Mouse (Mus musculus): ENCODE data around the gene Cmtr1. TPM values are rescaled to one million over a fixed set of nuclear protein-coding genes. Genes with fewer than 3 reads are reported as not detected.

Cmtr1 gene
- polyA plus RNA-seq, 1 experiment from 2014 or later, result 135 TPM

DNA sequence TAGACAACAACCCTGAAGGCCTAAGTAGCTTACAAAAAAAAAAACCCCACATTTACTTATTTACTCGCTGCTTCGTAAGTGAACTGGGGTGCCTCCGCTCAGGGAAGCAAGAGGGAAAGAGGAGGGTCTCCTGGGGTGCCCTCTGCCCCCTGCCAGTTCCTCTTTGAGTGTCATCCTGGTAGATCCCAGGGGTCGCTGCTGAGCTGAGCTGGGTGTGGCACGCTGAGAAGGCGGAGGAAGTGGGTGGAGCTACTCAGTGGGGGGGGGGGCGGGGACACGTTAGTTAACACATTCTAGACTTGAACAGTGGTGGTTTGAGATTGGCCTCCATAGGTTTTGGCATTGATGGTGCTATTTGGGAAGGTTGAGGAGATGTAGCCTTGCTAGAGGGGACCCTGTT is 67.7 kb downstream of the Cmtr1 start:
- Histone ChIP-seq H3K4me2 (replicated peaks) (no peak overlapping the region), H3K9ac (no peak overlapping the region), H3K27me3 (no peaks in the 10 kb centered on the region), H3K9me3 (no peaks in the 10 kb centered on the region), H3K4me1 (peaks cover 16% of the 10 kb centered on the region; the same call in 1 of the 2 replicates), H3K36me3 (no peaks in the 10 kb centered on the region), H3K4me3 (no peak overlapping the region), H3K27ac (no peak overlapping the region)
- ATAC-seq (ENCODE audit: low FRiP score, low read depth), result no peak
- 62% methylated on average over 8 of the region's 8 CpGs for WGBS

DNA sequence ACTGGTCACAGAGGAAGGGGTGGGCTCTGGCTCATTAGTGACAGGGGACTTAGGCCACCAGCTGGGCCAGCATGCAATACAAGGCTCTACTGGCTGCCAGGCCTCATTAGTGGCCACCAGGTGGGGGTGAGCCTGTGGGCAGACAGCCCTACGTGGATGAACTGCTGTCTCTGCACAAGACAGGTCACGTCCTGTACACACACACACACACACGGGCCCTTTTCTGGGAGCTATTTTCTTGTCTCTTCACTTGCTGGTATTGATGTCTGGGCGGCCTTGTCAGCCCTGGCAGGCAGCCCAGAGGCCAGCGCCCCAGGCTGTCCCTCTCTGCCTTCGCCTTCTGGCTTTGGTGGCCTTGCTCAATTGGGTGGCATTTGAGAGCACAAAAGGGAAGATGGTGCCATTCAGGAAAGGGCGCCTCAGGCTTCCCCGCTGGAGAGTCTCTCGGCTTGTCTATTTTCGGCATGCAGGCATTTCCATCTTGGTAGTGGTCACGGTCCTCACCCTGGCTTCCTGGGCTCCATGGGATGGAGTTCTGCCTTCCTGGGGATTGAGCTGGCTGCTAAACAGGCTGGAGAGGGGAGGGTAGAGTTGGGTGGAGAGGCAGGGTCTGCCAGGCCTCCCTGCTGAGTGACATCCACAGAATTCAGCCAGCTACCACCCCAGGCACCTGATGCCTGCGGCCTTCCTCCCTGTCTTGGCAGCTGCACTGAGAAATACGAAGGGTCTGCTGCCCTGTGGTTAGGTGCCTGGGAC is 70.3 kb downstream of the Cmtr1 start:
- H3K4me3 ChIP-seq, result no peak overlapping the region
- no peaks in the 10 kb centered on the region for H3K9me3 ChIP-seq
- 62% methylated on average over 13 of the region's 13 CpGs for WGBS
- no peaks in the 10 kb centered on the region for H3K36me3 ChIP-seq
- H3K4me1 ChIP-seq, result peaks cover 16% of the 10 kb centered on the region; the same call in 1 of the 2 replicates
- no peak for ATAC-seq (ENCODE audit: low FRiP score, low read depth)
- H3K4me2 ChIP-seq (replicated peaks), result no peak overlapping the region
- H3K27ac ChIP-seq, result no peak overlapping the region
- H3K27me3 ChIP-seq, result no peaks in the 10 kb centered on the region
- no peak overlapping the region for H3K9ac ChIP-seq

DNA sequence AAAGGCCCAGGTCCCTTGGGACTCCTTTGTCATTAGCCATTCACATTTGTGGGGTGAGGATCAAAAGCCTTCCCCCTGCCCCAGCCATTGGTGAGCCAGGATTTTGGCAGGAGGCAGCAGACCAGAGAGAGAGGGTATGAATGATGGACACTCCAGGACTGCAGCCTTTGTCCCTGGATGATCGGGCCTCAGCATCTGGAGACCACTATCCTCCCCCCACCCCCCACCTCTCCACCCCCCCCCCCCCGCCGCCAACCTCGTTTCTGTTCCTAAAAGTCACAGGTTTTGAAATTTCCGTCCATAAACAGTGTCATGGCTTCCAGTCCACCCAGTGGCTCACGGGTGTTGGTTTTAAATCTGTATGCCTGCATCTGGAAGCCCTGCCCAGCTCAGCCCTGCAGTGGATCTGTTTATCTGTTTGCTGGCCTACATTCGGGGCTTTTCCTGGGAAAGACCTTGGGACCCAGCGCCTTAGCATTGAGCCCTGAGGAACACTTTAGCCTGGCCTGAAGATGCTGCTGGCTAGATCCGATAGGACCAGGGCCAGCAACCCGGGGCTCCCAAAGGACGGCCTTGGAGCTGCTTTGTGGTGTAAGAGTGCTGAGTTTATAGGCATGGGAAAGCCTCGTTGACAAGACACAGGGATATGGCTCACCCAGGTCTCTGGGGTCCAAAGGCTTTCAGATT is 71.0 kb downstream of the Cmtr1 start:
- Histone ChIP-seq H3K27me3 (no peaks in the 10 kb centered on the region), H3K4me3 (no peak overlapping the region), H3K36me3 (no peaks in the 10 kb centered on the region), H3K27ac (0 out of 2 replicates have a peak overlapping the region, but pooled peaks have one; percentile 10), H3K9me3 (no peaks in the 10 kb centered on the region), H3K4me1 (peaks cover 16% of the 10 kb centered on the region; the same call in 1 of the 2 replicates), H3K9ac (no peak overlapping the region), H3K4me2 (replicated peaks) (no peak overlapping the region)
- 40% methylated on average over 12 of the region's 12 CpGs for WGBS
- no peak for ATAC-seq (ENCODE audit: low FRiP score, low read depth)

DNA sequence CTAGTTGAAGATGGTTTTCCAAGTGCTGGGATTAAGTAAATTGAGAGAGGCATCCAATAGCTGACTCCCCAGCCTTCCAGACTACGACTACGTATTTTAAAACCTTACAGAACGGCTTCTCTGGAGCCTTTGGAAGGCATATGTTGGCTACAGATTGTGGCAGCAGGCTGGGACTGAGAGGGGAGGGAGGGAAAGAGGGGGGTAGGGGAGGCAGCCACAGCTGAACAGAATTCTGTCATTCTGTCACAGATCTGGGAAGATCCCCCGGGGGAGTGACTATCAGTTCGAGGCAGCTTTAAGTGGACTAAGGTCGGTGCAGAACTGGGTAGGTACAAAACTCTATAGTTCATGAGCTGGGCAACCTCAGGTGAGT is 71.5 kb downstream of the Cmtr1 start:
- Histone ChIP-seq H3K4me3 (no peak overlapping the region), H3K27me3 (no peaks in the 10 kb centered on the region), H3K36me3 (no peaks in the 10 kb centered on the region), H3K9me3 (no peaks in the 10 kb centered on the region), H3K27ac (0 out of 2 replicates have a peak overlapping the region, but pooled peaks have one; percentile 10), H3K9ac (no peak overlapping the region), H3K4me1 (peaks cover 16% of the 10 kb centered on the region; the same call in 1 of the 2 replicates), H3K4me2 (replicated peaks) (no peak overlapping the region)
- WGBS, result 59% methylated on average over 6 of the region's 6 CpGs
- no peak for ATAC-seq (ENCODE audit: low FRiP score, low read depth)

- H3K36me3 ChIP-seq, result no peaks in the 10 kb centered on the region
- 82% methylated on average over 2 of the region's 2 CpGs for WGBS
- H3K4me1 ChIP-seq, result peaks cover 16% of the 10 kb centered on the region; the same call in 1 of the 2 replicates
- no peak overlapping the region for H3K4me3 ChIP-seq
- no peaks in the 10 kb centered on the region for H3K9me3 ChIP-seq
- H3K27ac ChIP-seq, result no peak overlapping the region
- no peaks in the 10 kb centered on the region for H3K27me3 ChIP-seq
- ATAC-seq (ENCODE audit: low FRiP score, low read depth), result no peak
- no peak overlapping the region for H3K4me2 ChIP-seq (replicated peaks)
- H3K9ac ChIP-seq, result no peak overlapping the region
Measured at GRCm38 (mm10) chr17:29732522-29732921, 72.1 kb downstream of the Cmtr1 start.

GRCm38 (mm10) chr17:29736448-29737014 is 76.1 kb downstream of the Cmtr1 start:
- 35% methylated on average over 15 of the region's 15 CpGs for WGBS

GRCm38 (mm10) chr17:29737849-29738804 is 77.7 kb downstream of the Cmtr1 start:
- H3K4me3 ChIP-seq, result no peak overlapping the region
- no peaks in the 10 kb centered on the region for H3K27me3 ChIP-seq
- H3K4me1 ChIP-seq, result peaks cover 13% of the 10 kb centered on the region
- H3K9ac ChIP-seq, result 0 out of 2 replicates have a peak overlapping the region, but pooled peaks have one; percentile 19
- H3K27ac ChIP-seq, result no peak overlapping the region
- 44% methylated on average over 22 of the region's 22 CpGs for WGBS
- no peak overlapping the region; the same call in 1 of the 2 replicates for H3K4me2 ChIP-seq (replicated peaks)
- no peaks in the 10 kb centered on the region for H3K36me3 ChIP-seq
- H3K9me3 ChIP-seq, result no peaks in the 10 kb centered on the region
- no peak for ATAC-seq (ENCODE audit: low FRiP score, low read depth)

More at GRCm38 (mm10) chr17:29736448-29737014, 76.1 kb downstream of the Cmtr1 start:
- peaks cover 17% of the 10 kb centered on the region for H3K4me1 ChIP-seq
- H3K4me3 ChIP-seq, result no peak overlapping the region
- H3K36me3 ChIP-seq, result no peaks in the 10 kb centered on the region
- no peak overlapping the region for H3K27ac ChIP-seq
- no peak overlapping the region for H3K9ac ChIP-seq
- no peaks in the 10 kb centered on the region for H3K9me3 ChIP-seq
- no peaks in the 10 kb centered on the region for H3K27me3 ChIP-seq
- H3K4me2 ChIP-seq (replicated peaks), result no peak overlapping the region
- ATAC-seq (ENCODE audit: low FRiP score, low read depth), result no peak

DNA sequence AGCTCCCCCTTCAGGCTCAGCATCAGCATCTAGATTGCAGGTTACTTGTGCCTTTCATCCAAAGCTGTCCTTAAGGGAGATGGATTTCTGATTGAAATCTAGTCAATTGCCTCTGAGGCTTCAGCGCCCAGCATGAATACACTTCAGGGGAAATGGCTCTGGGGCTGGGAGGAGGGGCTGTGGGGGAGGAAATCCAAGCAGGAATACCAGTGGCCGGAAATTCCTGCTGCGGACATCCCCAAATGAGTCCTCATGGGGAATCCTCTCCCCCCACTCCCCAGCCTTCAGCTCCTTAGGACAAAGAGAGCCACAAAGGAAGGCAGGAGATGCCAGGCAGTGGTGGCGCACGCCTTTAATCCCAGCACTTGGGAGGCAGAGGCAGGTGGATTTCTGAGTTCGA is 87.1 kb downstream of the Cmtr1 start:
- no peaks in the 10 kb centered on the region for H3K9me3 ChIP-seq
- no peak overlapping the region for H3K4me2 ChIP-seq (replicated peaks)
- no peak for ATAC-seq (ENCODE audit: low FRiP score, low read depth)
- 59% methylated on average over 6 of the region's 6 CpGs for WGBS
- peaks cover 24% of the 10 kb centered on the region for H3K4me1 ChIP-seq
- no peak overlapping the region for H3K27ac ChIP-seq
- H3K27me3 ChIP-seq, result peaks cover 6% of the 10 kb centered on the region
- no peaks in the 10 kb centered on the region for H3K36me3 ChIP-seq
- no peak overlapping the region for H3K4me3 ChIP-seq
- H3K9ac ChIP-seq, result no peak overlapping the region

- no peak overlapping the region for H3K9ac ChIP-seq
- no peak overlapping the region for H3K4me2 ChIP-seq (replicated peaks)
- H3K9me3 ChIP-seq, result no peaks in the 10 kb centered on the region
- no peak for ATAC-seq (ENCODE audit: low FRiP score, low read depth)
- no peaks in the 10 kb centered on the region for H3K36me3 ChIP-seq
- no peak overlapping the region for H3K4me3 ChIP-seq
- peaks cover 26% of the 10 kb centered on the region for H3K4me1 ChIP-seq
- no peaks in the 10 kb centered on the region for H3K27me3 ChIP-seq
- H3K27ac ChIP-seq, result no peak overlapping the region
- 42% methylated on average over 4 of the region's 4 CpGs for WGBS
Measured at GRCm38 (mm10) chr17:29754510-29754909, 94.1 kb downstream of the Cmtr1 start.
